In the genomic region with DNA sequence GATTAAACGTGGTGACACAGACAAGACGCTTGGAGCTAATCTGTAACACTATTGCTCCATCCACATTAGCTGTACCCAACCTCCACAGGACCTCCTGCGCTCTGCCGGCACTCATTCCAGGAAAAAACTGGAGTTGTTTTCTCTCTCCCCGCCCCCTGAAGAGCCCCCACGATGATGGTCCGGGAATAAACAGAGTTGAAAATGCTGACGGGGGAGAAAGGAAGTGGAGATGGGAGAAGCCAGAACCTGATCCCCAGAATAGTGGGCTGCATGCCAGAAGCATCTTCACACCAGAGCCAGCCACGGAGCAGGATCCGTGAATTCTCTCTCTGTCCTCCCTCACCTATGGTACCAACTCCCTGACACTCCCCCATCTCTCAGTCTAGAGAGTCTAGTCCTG, we compare ENCODE assay signal across 7 mouse cellular contexts. TPM values are rescaled to one million over a fixed set of nuclear protein-coding genes. Genes with fewer than 3 reads are reported as not detected.
DNase-seq lines count a peak whose midpoint lies in the region; ATAC-seq and TF ChIP-seq lines count a peak whose summit lies in the region.

No protein-coding gene starts in this region.

- peak overlapping the region; percentile 50 for H3K4me2 ChIP-seq in heart, embryonic 16.5 days (ENCODE audit: low read depth, low read length)
- peak overlapping the region; percentile 32 for H3K4me2 ChIP-seq in limb, embryonic 12.5 days
- H3K4me2 ChIP-seq in stomach, postnatal 0 days (replicated peaks; ENCODE audit: low read depth): peak overlapping the region; percentile 47

- peak overlapping the region; percentile 22; the same call in 1 of the 2 replicates for H3K4me3 ChIP-seq in heart, embryonic 16.5 days (ENCODE audit: low read length)
- no peak overlapping the region for H3K4me3 ChIP-seq in limb, embryonic 12.5 days (replicated peaks)
- H3K4me3 ChIP-seq in stomach, postnatal 0 days (ENCODE audit: low read depth, low read length): peak overlapping the region; percentile 8; the same call in 1 of the 2 replicates

- peak overlapping the region; percentile 87 for H3K27ac ChIP-seq in heart, embryonic 16.5 days (ENCODE audit: low read length)
- peak overlapping the region; percentile 90 for H3K27ac ChIP-seq in limb, embryonic 12.5 days
- peak overlapping the region; percentile 86 for H3K27ac ChIP-seq in stomach, postnatal 0 days (replicated peaks)

- H3K4me1 ChIP-seq in heart, embryonic 16.5 days (ENCODE audit: control insufficient read depth, insufficient read depth, low read length): peaks cover 30% of the 10 kb centered on the region
- peaks cover 75% of the 10 kb centered on the region for H3K4me1 ChIP-seq in limb, embryonic 12.5 days (replicated peaks)
- peaks cover 9% of the 10 kb centered on the region; the same call in 1 of the 2 replicates for H3K4me1 ChIP-seq in stomach, postnatal 0 days (replicated peaks; ENCODE audit: control insufficient read depth, insufficient read depth)

- DNase-seq in urinary bladder, postnatal 14 days (ENCODE audit: low spot score): peak; percentile 30
- no peak for DNase-seq in urinary bladder, postnatal 36 days (ENCODE audit: low spot score in 2 of 2)
- DNase-seq in stomach, postnatal 0 days (ENCODE audit: low spot score): no peak
- no peak for DNase-seq in left cerebral cortex, postnatal 4 days
- no peak for DNase-seq in right cerebral cortex, postnatal 4 days

- no peaks in the 10 kb centered on the region for H3K36me3 ChIP-seq in heart, embryonic 16.5 days (ENCODE audit: control insufficient read depth, insufficient read depth)
- no peaks in the 10 kb centered on the region for H3K36me3 ChIP-seq in limb, embryonic 12.5 days
- H3K36me3 ChIP-seq in stomach, postnatal 0 days (ENCODE audit: control insufficient read depth, insufficient read depth, low read length): no peaks in the 10 kb centered on the region

- H3K9me3 ChIP-seq in heart, embryonic 16.5 days (replicated peaks; ENCODE audit: control insufficient read depth, low read length): no peaks in the 10 kb centered on the region
- H3K9me3 ChIP-seq in limb, embryonic 12.5 days: no peaks in the 10 kb centered on the region
- no peaks in the 10 kb centered on the region for H3K9me3 ChIP-seq in stomach, postnatal 0 days (ENCODE audit: control insufficient read depth, low read length)

- no peak for ATAC-seq in heart, embryonic 16.5 days (replicated peaks; ENCODE audit: extremely low read depth, insufficient read depth, low FRiP score)
- ATAC-seq in limb, embryonic 12.5 days (ENCODE audit: insufficient number of reproducible peaks, insufficient read depth, low FRiP score, low TSS enrichment, low read depth): no peak
- no peak; the same call in 1 of the 2 replicates for ATAC-seq in stomach, postnatal 0 days (ENCODE audit: low FRiP score, low TSS enrichment)

- 20% methylated on average over 10 of the region's 10 CpGs for WGBS in heart, embryonic 16.5 days
- 30% methylated on average over 10 of the region's 10 CpGs for WGBS in limb, embryonic 12.5 days
- 27% methylated on average over 10 of the region's 10 CpGs for WGBS in stomach, postnatal 0 days

- intact Hi-C loops in left cerebral cortex, postnatal 4 days (cut with DNase I): no loop called here

- TF ChIP-seq CTCF in stomach, postnatal 0 days (IDR thresholded peaks at IDR 0.05; ENCODE audit: low read depth): no peak

- TF ChIP-seq EP300 in stomach, postnatal 0 days (optimal IDR thresholded peaks at IDR 0.05): no peak

- no peaks in the 10 kb centered on the region for H3K27me3 ChIP-seq in heart, embryonic 16.5 days (ENCODE audit: control insufficient read depth, insufficient read depth, low read length)
- H3K27me3 ChIP-seq in limb, embryonic 12.5 days: peaks cover under 1% of the 10 kb centered on the region
- H3K27me3 ChIP-seq in stomach, postnatal 0 days (ENCODE audit: control insufficient read depth, insufficient read depth, low read length): no peaks in the 10 kb centered on the region; the same call in 1 of the 2 replicates

- peak overlapping the region; percentile 47 for H3K9ac ChIP-seq in heart, embryonic 16.5 days (ENCODE audit: low read length)
- no peak overlapping the region for H3K9ac ChIP-seq in limb, embryonic 12.5 days (replicated peaks)
- H3K9ac ChIP-seq in stomach, postnatal 0 days (ENCODE audit: low read length): no peak overlapping the region

RNA-seq across cellular contexts. Expression of a gene that starts 16.1 kb away (rescaled TPM):
- polyA plus RNA-seq in heart, embryonic 16.5 days (2015; fragmentation: Nextera tagmentation; extraction: Ambion mirVana): 0.71 and 0.87 TPM in 2 replicates
- polyA plus RNA-seq in limb, embryonic 12.5 days (2016; fragmentation: Nextera tagmentation; extraction: Ambion mirVana): 0.33 and 0.39 TPM in 2 replicates
- polyA plus RNA-seq in stomach, postnatal 0 days (2015; fragmentation: Nextera tagmentation; extraction: Ambion mirVana): 0.29 and 0.38 TPM in 2 replicates
- 1 to 10 TPM in 1 of 2 experiments, under 1 TPM in 1; 0.46 to 1.4 TPM for total RNA-seq in left cerebral cortex, postnatal 4 days (2021)

RNA-seq across cellular contexts. Expression of a gene that starts 30.5 kb away (rescaled TPM):
- polyA plus RNA-seq in heart, embryonic 16.5 days (2015; fragmentation: Nextera tagmentation; extraction: Ambion mirVana): 0.39 and 0.44 TPM in 2 replicates
- polyA plus RNA-seq in limb, embryonic 12.5 days (2016; fragmentation: Nextera tagmentation; extraction: Ambion mirVana): 1.5 and 5.1 TPM in 2 replicates
- 0.39 and 0.41 TPM in 2 replicates for polyA plus RNA-seq in stomach, postnatal 0 days (2015; fragmentation: Nextera tagmentation; extraction: Ambion mirVana)
- total RNA-seq in left cerebral cortex, postnatal 4 days (2021): under 1 TPM; 0.38 to 0.93 TPM

RNA-seq across cellular contexts. Expression of a gene that starts 32.2 kb away (rescaled TPM):
- not detected in 2 replicates for polyA plus RNA-seq in heart, embryonic 16.5 days (2015; fragmentation: Nextera tagmentation; extraction: Ambion mirVana)
- polyA plus RNA-seq in limb, embryonic 12.5 days (2016; fragmentation: Nextera tagmentation; extraction: Ambion mirVana): 0.40 and 0.44 TPM in 2 replicates
- polyA plus RNA-seq in stomach, postnatal 0 days (2015; fragmentation: Nextera tagmentation; extraction: Ambion mirVana): 0.18 and 0.19 TPM in 2 replicates
- total RNA-seq in left cerebral cortex, postnatal 4 days (2021): 1 to 10 TPM in 1 of 2 experiments, under 1 TPM in 1; 0.70 to 1.9 TPM

RNA-seq across cellular contexts. Expression of a gene that starts 59.6 kb away (rescaled TPM):
- 19.4 and 21.5 TPM in 2 replicates for polyA plus RNA-seq in heart, embryonic 16.5 days (2015; fragmentation: Nextera tagmentation; extraction: Ambion mirVana)
- 12.0 and 14.2 TPM in 2 replicates for polyA plus RNA-seq in limb, embryonic 12.5 days (2016; fragmentation: Nextera tagmentation; extraction: Ambion mirVana)
- 6.1 and 6.8 TPM in 2 replicates for polyA plus RNA-seq in stomach, postnatal 0 days (2015; fragmentation: Nextera tagmentation; extraction: Ambion mirVana)
- total RNA-seq in left cerebral cortex, postnatal 4 days (2021): 10 to 100 TPM in 1 of 2 experiments, 1 to 10 TPM in 1; 8.0 to 11.5 TPM
